Mouse (Mus musculus) ES-E14 (cell line): ENCODE results near the gene 4930469K13Rik. TPM values are rescaled to one million over a fixed set of nuclear protein-coding genes. Genes with fewer than 3 reads are reported as not detected.

Experiments used
- DNase-seq: peaks from one replicate; pipeline ENCODE4 v3.0.0-alpha.2; 2013; ENCODE audit warnings: low read depth, low spot score
- H3K27ac ChIP-seq: 2 replicates; pipeline ENCODE4 v1.5.1; 2012; ENCODE audit warnings: low read depth, mild to moderate bottlenecking, low read length, moderate library complexity, mixed read lengths; ENCODE audit not compliant: poor library complexity, insufficient read depth, severe bottlenecking
- H3K36me3 ChIP-seq: 2 replicates; pipeline ENCODE4 v1.6.1; 2012; ENCODE audit warnings: mild to moderate bottlenecking, low read length, moderate library complexity, mixed read lengths; ENCODE audit not compliant: control insufficient read depth, poor library complexity, insufficient read depth, severe bottlenecking
- H3K4me1 ChIP-seq, 2 experiments: fragments of 150-350 bp in 1 of 2; sonication (generic) in 1 of 2; 2 replicates each; pipeline ENCODE4 v1.6.1; 2012; ENCODE audit warnings: low read length in 2 of 2, mild to moderate bottlenecking in 1 of 2, mixed read lengths in 1 of 2; ENCODE audit not compliant: control insufficient read depth in 2 of 2, insufficient read depth in 2 of 2, poor library complexity in 1 of 2
- H3K4me3 ChIP-seq, 2 experiments: fragments of 150-350 bp in 1 of 2; sonication (generic) in 1 of 2; 2 replicates each; pipeline ENCODE4 v1.5.1; 2012; ENCODE audit warnings: low read length in 2 of 2, low read depth in 1 of 2, mild to moderate bottlenecking in 1 of 2, mixed read lengths in 1 of 2; ENCODE audit not compliant: insufficient read depth in 1 of 2, poor library complexity in 1 of 2, severe bottlenecking in 1 of 2
- H3K9ac ChIP-seq: 2 replicates; pipeline ENCODE4 v1.6.1; 2012; ENCODE audit warnings: low read depth, mild to moderate bottlenecking, low read length, mixed read lengths; ENCODE audit not compliant: poor library complexity, insufficient read depth, severe bottlenecking
- H3K9me3 ChIP-seq: fragments of 150-350 bp; sonication (generic); 2 replicates; pipeline ENCODE4 v1.6.1; 2012; ENCODE audit warnings: low read depth, mild to moderate bottlenecking, low read length; ENCODE audit not compliant: control insufficient read depth, insufficient read depth
- CHD2 ChIP-seq: IDR thresholded peaks from 2 replicates; pipeline ENCODE4 v1.6.1; 2014; ENCODE audit warnings: mild to moderate bottlenecking, low read depth, low read length, inconsistent platforms
- HCFC1 ChIP-seq: IDR thresholded peaks from 2 replicates; pipeline ENCODE4 v1.6.1; 2012; ENCODE audit warnings: low read length, inconsistent platforms, borderline replicate concordance; ENCODE audit not compliant: insufficient read depth
- MAFK ChIP-seq: IDR thresholded peaks from 2 replicates; pipeline ENCODE4 v1.6.1; 2014; ENCODE audit warnings: mild to moderate bottlenecking, low read depth, low read length, inconsistent platforms; ENCODE audit not compliant: insufficient read depth
- ZC3H11A ChIP-seq: IDR thresholded peaks from 2 replicates; pipeline ENCODE4 v1.6.1; 2012; ENCODE audit warnings: low read depth, mild to moderate bottlenecking, inconsistent platforms, low read length, borderline replicate concordance
- ZNF384 ChIP-seq: IDR thresholded peaks from 2 replicates; pipeline ENCODE4 v1.6.1; 2012; ENCODE audit warnings: low read depth, low read length, inconsistent platforms
- in situ Hi-C, 2 experiments: fragments of 600-800 bp; cut with MboI; formaldehyde crosslinking; loops; one replicate each; pipeline ENCODE4 v1.15.1; 2025; ENCODE audit warnings: low sequenced_read_pairs in 2 of 2, inconsistent platforms in 1 of 2; ENCODE audit not compliant: unreplicated experiment in 2 of 2
- total RNA-seq: library from RNA; depleted of rRNA; stranded (reverse); fragments of 300-350 nt; gene quantifications from 2 replicates; pipeline ENCODE4 v1.2.3, GENCODE M21; 2012

Gene 4930469K13Rik
- total RNA-seq, 1 experiment: not detected

GRCm38 (mm10) chr11:34058332-34058731, 40.0 kb downstream of the 4930469K13Rik start:
- Histone ChIP-seq H3K4me1 (no peaks in the 10 kb centered on the region), H3K27ac (no peak overlapping the region), H3K9me3 (no peaks in the 10 kb centered on the region), H3K4me3 (no peak overlapping the region), H3K36me3 (no peaks in the 10 kb centered on the region), H3K9ac (no peak overlapping the region)
- in situ Hi-C loops: no loop called here
- TF ChIP-seq MAFK: no peak
- no peak for TF ChIP-seq CHD2
- DNase-seq: no peak

DNA sequence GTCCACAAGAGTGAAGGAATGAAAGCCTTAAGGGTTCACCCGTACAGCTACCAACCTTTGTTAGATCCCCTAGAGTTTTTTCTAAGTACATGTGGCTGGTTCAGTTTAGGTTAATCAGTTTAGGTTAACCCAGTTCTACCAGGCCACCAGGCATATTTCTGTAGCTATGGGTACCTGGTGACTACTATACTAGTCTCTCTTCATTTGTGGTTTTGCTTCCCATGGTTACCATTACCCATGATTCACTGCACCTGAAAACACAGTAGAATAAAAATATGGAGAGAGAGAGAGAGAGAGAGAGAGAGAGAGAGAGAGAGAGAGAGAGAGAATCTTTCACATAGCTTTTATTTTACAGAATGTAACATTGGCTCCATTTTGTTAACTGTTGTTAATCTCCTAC, 41.6 kb downstream of the 4930469K13Rik start:
- Histone ChIP-seq H3K27ac (no peak overlapping the region), H3K9ac (no peak overlapping the region), H3K36me3 (no peaks in the 10 kb centered on the region), H3K4me3 (no peak overlapping the region), H3K9me3 (no peaks in the 10 kb centered on the region), H3K4me1 (no peaks in the 10 kb centered on the region)
- no peak for DNase-seq
- TF ChIP-seq HCFC1 (no peak), ZC3H11A (no peak), CHD2 (no peak), ZNF384 (no peak), MAFK (no peak)
- in situ Hi-C loops: no loop called here

DNA sequence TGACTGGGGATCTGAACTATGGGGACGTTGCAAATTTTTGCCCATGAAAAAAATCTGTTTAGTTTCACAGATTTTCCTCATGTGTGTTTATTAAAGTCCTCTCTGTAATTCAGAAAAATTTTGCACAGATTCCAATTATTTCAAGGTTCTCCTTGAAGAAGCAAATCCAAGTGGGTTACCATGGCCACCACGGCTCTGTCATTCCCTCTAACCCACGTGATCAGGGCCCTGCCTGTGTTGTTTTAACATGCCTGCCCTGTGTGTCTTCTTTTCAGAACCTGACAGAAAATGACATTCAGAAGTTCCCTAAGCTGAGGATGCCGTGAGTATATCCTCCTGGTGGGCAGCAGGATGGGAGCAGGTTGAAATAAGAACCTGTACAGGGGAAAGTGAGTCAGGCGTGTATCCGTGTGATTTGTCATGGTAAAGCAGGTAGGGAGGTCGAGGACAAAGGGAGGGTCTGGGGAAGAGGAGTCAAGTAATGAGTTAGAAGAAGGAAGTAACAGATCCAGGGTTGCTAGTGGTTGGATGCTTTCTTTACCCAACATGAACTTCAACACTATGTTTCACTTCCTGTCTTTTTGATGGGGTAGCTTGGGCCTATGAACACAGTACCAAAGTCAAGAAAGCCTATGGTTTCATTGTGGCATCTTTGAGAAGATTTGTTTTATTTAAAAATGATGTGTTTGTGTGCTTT, 44.2 kb downstream of the 4930469K13Rik start:
- H3K9ac ChIP-seq: no peak overlapping the region
- H3K27ac ChIP-seq: no peak overlapping the region
- no peaks in the 10 kb centered on the region for H3K36me3 ChIP-seq
- H3K4me3 ChIP-seq: no peak overlapping the region
- in situ Hi-C loops: no loop called here
- H3K9me3 ChIP-seq: no peaks in the 10 kb centered on the region
- TF ChIP-seq CHD2: no peak
- TF ChIP-seq MAFK: no peak
- no peak for TF ChIP-seq HCFC1
- no peak for TF ChIP-seq ZC3H11A
- no peak for TF ChIP-seq ZNF384
- H3K4me1 ChIP-seq: no peaks in the 10 kb centered on the region
- DNase-seq: no peak

DNA sequence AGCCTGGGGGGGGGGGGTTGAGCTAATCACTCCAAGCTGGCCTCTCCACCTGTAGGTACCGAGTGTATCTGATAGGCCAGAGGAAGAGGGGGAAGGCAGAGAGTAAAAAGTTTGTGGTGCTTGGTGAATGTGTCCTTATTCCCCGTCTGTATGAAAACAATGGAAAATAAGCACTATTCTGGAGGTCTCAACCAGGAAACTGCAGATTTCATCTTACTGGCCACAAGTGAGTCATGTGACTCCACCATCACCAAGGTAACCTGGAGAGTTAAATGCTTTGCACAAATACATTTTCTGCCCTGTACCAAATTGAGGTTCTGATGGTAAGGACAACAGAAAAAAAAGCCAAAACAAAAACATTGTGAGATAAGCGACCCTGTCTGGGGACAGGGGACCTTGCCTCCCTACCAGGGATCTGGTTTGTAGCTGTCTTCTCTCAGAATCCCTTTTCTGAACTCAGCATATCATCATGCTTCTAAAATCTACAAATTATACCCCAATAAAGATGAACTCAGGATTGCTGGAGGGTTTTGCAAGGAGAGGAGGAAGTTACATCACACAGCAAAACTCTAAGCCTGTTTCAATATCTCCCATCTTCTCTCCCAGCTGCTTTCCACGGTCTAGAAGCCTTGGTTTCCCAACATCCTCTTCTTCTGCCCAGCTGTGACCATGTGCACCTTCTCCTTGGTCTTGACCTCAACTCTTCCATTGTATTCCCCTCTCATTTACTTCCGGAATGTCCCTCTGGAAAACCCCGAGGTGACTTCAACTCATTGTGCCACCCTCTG, 45.1 kb downstream of the 4930469K13Rik start:
- DNase-seq: no peak
- no peaks in the 10 kb centered on the region for H3K36me3 ChIP-seq
- H3K27ac ChIP-seq: no peak overlapping the region
- no peaks in the 10 kb centered on the region for H3K4me1 ChIP-seq
- in situ Hi-C loops: no loop called here
- TF ChIP-seq HCFC1: no peak
- TF ChIP-seq CHD2: no peak
- TF ChIP-seq ZNF384: no peak
- TF ChIP-seq ZC3H11A: no peak
- TF ChIP-seq MAFK: no peak
- no peak overlapping the region for H3K4me3 ChIP-seq
- H3K9ac ChIP-seq: no peak overlapping the region
- no peaks in the 10 kb centered on the region for H3K9me3 ChIP-seq

GRCm38 (mm10) chr11:34050643-34051042, 47.7 kb downstream of the 4930469K13Rik start:
- TF ChIP-seq ZC3H11A (no peak), MAFK (no peak), CHD2 (no peak), HCFC1 (no peak), ZNF384 (no peak)

More at GRCm38 (mm10) chr11:34050643-34051042, 47.7 kb downstream of the 4930469K13Rik start:
- in situ Hi-C loops: no loop called here
- no peak overlapping the region for H3K27ac ChIP-seq
- no peaks in the 10 kb centered on the region for H3K36me3 ChIP-seq
- no peaks in the 10 kb centered on the region for H3K9me3 ChIP-seq
- DNase-seq: no peak
- no peak overlapping the region for H3K9ac ChIP-seq
- no peak overlapping the region for H3K4me3 ChIP-seq
- no peaks in the 10 kb centered on the region for H3K4me1 ChIP-seq
